Mouse (Mus musculus): ENCODE results near the gene Lrrn4cl.
"Not testable (repeated sequence)": the region's sequence is repeated elsewhere in the genome, so short reads cannot be mapped to it uniquely, and the experiment has no call there.

Lrrn4cl gene

GRCm38 (mm10) chr19:8850402-8850901 is at the start of gene Lrrn4cl:
Gene Lrrn4cl, plus strand, starts transcription at chr19:8850768.
- no peak for DNase-seq (ENCODE audit: low read depth, low spot score)

GRCm38 (mm10) chr19:8802130-8802821 is 48.3 kb upstream of the Lrrn4cl start, which contains the start of gene Zbtb3:
Gene Zbtb3, plus strand, starts transcription at chr19:8802555.
- peak; percentile 93 for DNase-seq (ENCODE audit: low read depth, low spot score)

GRCm38 (mm10) chr19:8803204-8803780 is 47.3 kb upstream of the Lrrn4cl start:
- no peak for DNase-seq (ENCODE audit: low read depth, low spot score)

- no peak for DNase-seq (ENCODE audit: low read depth, low spot score)
These were observed 46.5 kb upstream of the Lrrn4cl start for GRCm38 (mm10) chr19:8803879-8804660.

- no peak for DNase-seq (ENCODE audit: low read depth, low spot score)
These were observed 43.8 kb upstream of the Lrrn4cl start for GRCm38 (mm10) chr19:8806810-8807209.

- no peak for DNase-seq (ENCODE audit: low read depth, low spot score)
These were observed 34.8 kb upstream of the Lrrn4cl start for GRCm38 (mm10) chr19:8815812-8816211.

GRCm38 (mm10) chr19:8817001-8817400 is 33.6 kb upstream of the Lrrn4cl start:
- DNase-seq (ENCODE audit: low read depth, low spot score), result no peak

- DNase-seq (ENCODE audit: low read depth, low spot score), result no peak
These were observed 32.2 kb upstream of the Lrrn4cl start for GRCm38 (mm10) chr19:8818301-8818798.

GRCm38 (mm10) chr19:8818801-8819595 is 31.6 kb upstream of the Lrrn4cl start, which contains the start of gene Ttc9c:
Gene Ttc9c, minus strand, starts transcription at chr19:8819333.
- DNase-seq (ENCODE audit: low read depth, low spot score), result peak; percentile 96

GRCm38 (mm10) chr19:8819596-8820423 is 30.8 kb upstream of the Lrrn4cl start, which contains the start of gene Hnrnpul2:
Gene Hnrnpul2, plus strand, starts transcription at chr19:8820010.
- peak; percentile 96 for DNase-seq (ENCODE audit: low read depth, low spot score)

- no peak for DNase-seq (ENCODE audit: low read depth, low spot score)
These were observed 30.1 kb upstream of the Lrrn4cl start for GRCm38 (mm10) chr19:8820424-8820956.

- DNase-seq (ENCODE audit: low read depth, low spot score), result no peak
These were observed 29.4 kb upstream of the Lrrn4cl start for GRCm38 (mm10) chr19:8821146-8821545.

- no peak for DNase-seq (ENCODE audit: low read depth, low spot score)
These were observed 27.9 kb upstream of the Lrrn4cl start for GRCm38 (mm10) chr19:8822696-8823095.

- no peak for DNase-seq (ENCODE audit: low read depth, low spot score)
These were observed 20.9 kb upstream of the Lrrn4cl start, which contains the start of gene AC129217.1 for GRCm38 (mm10) chr19:8829660-8830059. Gene AC129217.1, plus strand, starts transcription at chr19:8829773.

GRCm38 (mm10) chr19:8830664-8831063 is 19.9 kb upstream of the Lrrn4cl start:
- no peak for DNase-seq (ENCODE audit: low read depth, low spot score)

GRCm38 (mm10) chr19:8831262-8831661 is 19.3 kb upstream of the Lrrn4cl start:
- no peak for DNase-seq (ENCODE audit: low read depth, low spot score)

- no peak for DNase-seq (ENCODE audit: low read depth, low spot score)
These were observed 17.6 kb upstream of the Lrrn4cl start for GRCm38 (mm10) chr19:8832971-8833370.

- DNase-seq (ENCODE audit: low read depth, low spot score), result not testable (repeated sequence)
These were observed 14.2 kb upstream of the Lrrn4cl start for GRCm38 (mm10) chr19:8836327-8836726.

GRCm38 (mm10) chr19:8837251-8837791 is 13.2 kb upstream of the Lrrn4cl start, which contains the start of gene Bscl2:
Gene Bscl2, plus strand, starts transcription at chr19:8837467.
- no peak for DNase-seq (ENCODE audit: low read depth, low spot score)
